Mouse (Mus musculus): ENCODE data around the gene Psapl1.
"Not testable (repeated sequence)": the region's sequence is repeated elsewhere in the genome, so short reads cannot be mapped to it uniquely, and the experiment has no call there.

Psapl1 gene

GRCm38 (mm10) chr5:36208803-36209202, 5.0 kb downstream of the Psapl1 start:
- no peak for DNase-seq

- DNase-seq = no peak
Observed at GRCm38 (mm10) chr5:36213310-36213709, 9.5 kb downstream of the Psapl1 start.

GRCm38 (mm10) chr5:36220105-36220504, 16.3 kb downstream of the Psapl1 start:
- peak; percentile 63 for DNase-seq

- no peak for DNase-seq
Observed at GRCm38 (mm10) chr5:36220626-36221025, 16.8 kb downstream of the Psapl1 start.

- DNase-seq = peak; percentile 70
Observed at GRCm38 (mm10) chr5:36223787-36224186, 20.0 kb downstream of the Psapl1 start.

GRCm38 (mm10) chr5:36225855-36226254, 22.0 kb downstream of the Psapl1 start:
- no peak for DNase-seq

- no peak for DNase-seq
Observed at GRCm38 (mm10) chr5:36226296-36226695, 22.5 kb downstream of the Psapl1 start.

- peak; percentile 98 for DNase-seq
Observed at GRCm38 (mm10) chr5:36228405-36229370, 24.9 kb downstream of the Psapl1 start.

- DNase-seq = peak; percentile 68
Observed at GRCm38 (mm10) chr5:36230301-36230780, 26.5 kb downstream of the Psapl1 start.

- not testable (repeated sequence) for DNase-seq
Observed at GRCm38 (mm10) chr5:36237526-36237925, 33.7 kb downstream of the Psapl1 start.

GRCm38 (mm10) chr5:36248022-36248421, 44.2 kb downstream of the Psapl1 start:
- no peak for DNase-seq

- DNase-seq = no peak
Observed at GRCm38 (mm10) chr5:36252746-36253504, 49.1 kb downstream of the Psapl1 start.

- DNase-seq = peak; percentile 49
Observed at GRCm38 (mm10) chr5:36254642-36255516, 51.1 kb downstream of the Psapl1 start.

All from retina, postnatal 1 day (tissue).